Mouse (Mus musculus) intestine, embryonic 16.5 days (tissue): Measurements from ENCODE around the gene Ncan. TPM values are rescaled to one million over a fixed set of nuclear protein-coding genes. Genes with fewer than 3 reads are reported as not detected.

Experiments used
- ATAC-seq: fragments of 200-750 bp; cut with Nextera tagmentation; 2 replicates; pipeline ENCODE4 v1.8.0; 2017; ENCODE audit warnings: moderate TSS enrichment, moderate library complexity
- H3K27ac ChIP-seq: fragments of 300-500 bp; sonication (generic); 2 replicates; pipeline ENCODE4 v1.5.1; 2014; ENCODE audit warnings: mild to moderate bottlenecking, low read length
- H3K27me3 ChIP-seq: fragments of 300-500 bp; sonication (generic); replicated peaks from 2 replicates; pipeline ENCODE4 v1.6.1; 2014; ENCODE audit warnings: low read length, control low read depth, mixed read lengths; ENCODE audit not compliant: control insufficient read depth, insufficient read depth
- H3K36me3 ChIP-seq: fragments of 300-500 bp; sonication (generic); 2 replicates; pipeline ENCODE4 v1.6.1; 2014; ENCODE audit warnings: low read length, control low read depth; ENCODE audit not compliant: control insufficient read depth, insufficient read depth
- H3K4me1 ChIP-seq: fragments of 300-500 bp; sonication (generic); 2 replicates; pipeline ENCODE4 v1.6.1; 2014; ENCODE audit warnings: low read length, control low read depth, mixed read lengths; ENCODE audit not compliant: control insufficient read depth, insufficient read depth
- H3K4me2 ChIP-seq: fragments of 300-500 bp; sonication (generic); 2 replicates; pipeline ENCODE4 v1.6.1; 2014; ENCODE audit warnings: low read depth, low read length, control low read depth
- H3K4me3 ChIP-seq: fragments of 300-500 bp; sonication (generic); 2 replicates; pipeline ENCODE4 v1.5.1; 2014; ENCODE audit warnings: mild to moderate bottlenecking, low read length
- H3K9ac ChIP-seq: fragments of 300-500 bp; sonication (generic); 2 replicates; pipeline ENCODE4 v1.6.1; 2014; ENCODE audit warnings: low read depth, low read length
- H3K9me3 ChIP-seq: fragments of 300-500 bp; sonication (generic); 2 replicates; pipeline ENCODE4 v1.6.1; 2016; ENCODE audit warnings: low read length, control low read depth; ENCODE audit not compliant: control insufficient read depth
- WGBS: fragments of 180-500 bp; shearing (Covaris S2); extraction: QIAGEN DNeasy Blood & Tissue Kit; methylation state at CpG from one replicate; pipeline ENCODE4 v1.1.7; 2014; 5-methylcytosine and 5-hydroxymethylcytosine counted together
- polyA plus RNA-seq: library from polyadenylated mRNA; unstranded; fragments of >200 nt; fragmentation: Nextera tagmentation; extraction: Ambion mirVana; gene quantifications from 2 replicates; pipeline ENCODE4 v1.2.1, GENCODE M21; 2015

The Ncan gene
- polyA plus RNA-seq, 1 experiment from 2014 or later = 0.89 TPM

GRCm38 (mm10) chr8:70114892-70115291 lies 5.8 kb downstream of the Ncan start:
- Histone ChIP-seq H3K9ac (no peak overlapping the region), H3K4me2 (no peak overlapping the region), H3K27me3 (peaks cover 70% of the 10 kb centered on the region), H3K27ac (no peak overlapping the region), H3K4me1 (no peaks in the 10 kb centered on the region), H3K36me3 (no peaks in the 10 kb centered on the region), H3K9me3 (no peaks in the 10 kb centered on the region), H3K4me3 (no peak overlapping the region)
- ATAC-seq = no peak
- 68% methylated on average over 13 of the region's 13 CpGs for WGBS

GRCm38 (mm10) chr8:70114488-70114887 lies 6.2 kb downstream of the Ncan start:
- no peak for ATAC-seq
- Histone ChIP-seq H3K36me3 (no peaks in the 10 kb centered on the region), H3K4me3 (no peak overlapping the region), H3K27me3 (peaks cover 70% of the 10 kb centered on the region), H3K4me1 (no peaks in the 10 kb centered on the region), H3K4me2 (no peak overlapping the region), H3K9me3 (no peaks in the 10 kb centered on the region), H3K27ac (no peak overlapping the region), H3K9ac (no peak overlapping the region)
- WGBS = 24% methylated on average over 6 of the region's 6 CpGs

- no peak for ATAC-seq
- Histone ChIP-seq H3K27me3 (peaks cover 52% of the 10 kb centered on the region), H3K36me3 (no peaks in the 10 kb centered on the region), H3K27ac (no peak overlapping the region), H3K4me1 (no peaks in the 10 kb centered on the region), H3K9me3 (no peaks in the 10 kb centered on the region), H3K9ac (no peak overlapping the region), H3K4me2 (no peak overlapping the region), H3K4me3 (no peak overlapping the region)
- WGBS = 7% methylated on average over 43 of the region's 43 CpGs
Observed at GRCm38 (mm10) chr8:70112401-70113016, 8.2 kb downstream of the Ncan start.

GRCm38 (mm10) chr8:70111192-70111795 lies 9.4 kb downstream of the Ncan start:
- Histone ChIP-seq H3K4me2 (no peak overlapping the region), H3K27me3 (peaks cover 47% of the 10 kb centered on the region), H3K9me3 (no peaks in the 10 kb centered on the region), H3K4me3 (no peak overlapping the region), H3K4me1 (no peaks in the 10 kb centered on the region), H3K27ac (no peak overlapping the region), H3K9ac (no peak overlapping the region), H3K36me3 (no peaks in the 10 kb centered on the region)
- no peak for ATAC-seq
- WGBS = 45% methylated on average over 23 of the region's 23 CpGs

- H3K9me3 ChIP-seq = no peaks in the 10 kb centered on the region
- no peak overlapping the region for H3K4me3 ChIP-seq
- peaks cover 47% of the 10 kb centered on the region for H3K27me3 ChIP-seq
- ATAC-seq = no peak
- H3K27ac ChIP-seq = no peak overlapping the region
- no peaks in the 10 kb centered on the region for H3K4me1 ChIP-seq
- WGBS = 89% methylated on average over 2 of the region's 2 CpGs
- H3K36me3 ChIP-seq = no peaks in the 10 kb centered on the region
- no peak overlapping the region for H3K9ac ChIP-seq
- H3K4me2 ChIP-seq = no peak overlapping the region
Observed at GRCm38 (mm10) chr8:70110451-70110850, 10.2 kb downstream of the Ncan start.

- Histone ChIP-seq H3K4me3 (no peak overlapping the region), H3K4me1 (no peaks in the 10 kb centered on the region), H3K27ac (no peak overlapping the region), H3K27me3 (no peaks in the 10 kb centered on the region; the same call in 1 of the 2 replicates), H3K4me2 (no peak overlapping the region), H3K36me3 (no peaks in the 10 kb centered on the region), H3K9ac (no peak overlapping the region), H3K9me3 (no peaks in the 10 kb centered on the region)
- ATAC-seq = no peak
- WGBS = 75% methylated on average over 7 of the region's 7 CpGs
Observed at GRCm38 (mm10) chr8:70104922-70105321, 15.8 kb downstream of the Ncan start.

GRCm38 (mm10) chr8:70104506-70104905 lies 16.2 kb downstream of the Ncan start:
- ATAC-seq = peak; percentile 46; the same call in 1 of the 2 replicates
- Histone ChIP-seq H3K4me3 (no peak overlapping the region), H3K27ac (no peak overlapping the region), H3K36me3 (no peaks in the 10 kb centered on the region), H3K27me3 (no peaks in the 10 kb centered on the region; the same call in 1 of the 2 replicates), H3K9me3 (no peaks in the 10 kb centered on the region), H3K4me1 (no peaks in the 10 kb centered on the region), H3K4me2 (no peak overlapping the region), H3K9ac (no peak overlapping the region)
- WGBS = 14% methylated on average over 6 of the region's 6 CpGs

GRCm38 (mm10) chr8:70100241-70100640 lies 20.4 kb downstream of the Ncan start:
- no peak overlapping the region for H3K27ac ChIP-seq
- ATAC-seq = no peak
- no peak overlapping the region for H3K4me3 ChIP-seq
- no peaks in the 10 kb centered on the region for H3K9me3 ChIP-seq
- H3K4me1 ChIP-seq = no peaks in the 10 kb centered on the region
- WGBS = 80% methylated on average over 8 of the region's 8 CpGs
- H3K4me2 ChIP-seq = no peak overlapping the region
- H3K9ac ChIP-seq = no peak overlapping the region
- no peaks in the 10 kb centered on the region for H3K27me3 ChIP-seq
- no peaks in the 10 kb centered on the region for H3K36me3 ChIP-seq

GRCm38 (mm10) chr8:70099276-70099675 lies 21.4 kb downstream of the Ncan start:
- WGBS = 68% methylated on average over 8 of the region's 8 CpGs
- ATAC-seq = no peak
- no peaks in the 10 kb centered on the region for H3K36me3 ChIP-seq

More at GRCm38 (mm10) chr8:70099276-70099675, 21.4 kb downstream of the Ncan start:
- Histone ChIP-seq H3K27ac (no peak overlapping the region), H3K27me3 (no peaks in the 10 kb centered on the region), H3K9me3 (no peaks in the 10 kb centered on the region), H3K9ac (no peak overlapping the region), H3K4me2 (no peak overlapping the region), H3K4me1 (no peaks in the 10 kb centered on the region), H3K4me3 (no peak overlapping the region)
